Mouse (Mus musculus) limb, embryonic 10.5 days (tissue): ENCODE measurements at regions not wholly inside any gene's neighbourhood (a gene's known extent, or its start where the extent isn't known, plus 50 kb on each side); places are given as distances from the start of the nearest gene placed in this dataset.

Experiments
- DNase-seq: peaks from one replicate; pipeline ENCODE4 v3.0.0-alpha.2; 2017; ENCODE audit warnings: low spot score
- H3K27ac ChIP-seq: fragments of 300-500 bp; sonication (generic); 2 replicates; pipeline ENCODE4 v1.5.1; 2016; ENCODE audit warnings: mild to moderate bottlenecking
- H3K27me3 ChIP-seq: fragments of 300-500 bp; sonication (generic); 2 replicates; pipeline ENCODE4 v1.6.1; 2016; ENCODE audit warnings: low read depth, mild to moderate bottlenecking; ENCODE audit not compliant: poor library complexity, severe bottlenecking
- H3K36me3 ChIP-seq: fragments of 300-500 bp; sonication (generic); 2 replicates; pipeline ENCODE4 v1.6.1; 2016; ENCODE audit warnings: mild to moderate bottlenecking, moderate library complexity
- H3K4me1 ChIP-seq: fragments of 300-500 bp; sonication (generic); 2 replicates; pipeline ENCODE4 v1.6.1; 2016
- H3K4me3 ChIP-seq: fragments of 300-500 bp; sonication (generic); 2 replicates; pipeline ENCODE4 v1.5.1; 2016; ENCODE audit warnings: mild to moderate bottlenecking, moderate library complexity
- H3K9me3 ChIP-seq: fragments of 300-500 bp; sonication (generic); replicated peaks from 2 replicates; pipeline ENCODE4 v1.6.1; 2016; ENCODE audit warnings: mild to moderate bottlenecking
- WGBS: fragments of 180-500 bp; shearing (Covaris S2); methylation state at CpG from one replicate; pipeline ENCODE4 v1.1.7; 2016; 5-methylcytosine and 5-hydroxymethylcytosine counted together

DNA sequence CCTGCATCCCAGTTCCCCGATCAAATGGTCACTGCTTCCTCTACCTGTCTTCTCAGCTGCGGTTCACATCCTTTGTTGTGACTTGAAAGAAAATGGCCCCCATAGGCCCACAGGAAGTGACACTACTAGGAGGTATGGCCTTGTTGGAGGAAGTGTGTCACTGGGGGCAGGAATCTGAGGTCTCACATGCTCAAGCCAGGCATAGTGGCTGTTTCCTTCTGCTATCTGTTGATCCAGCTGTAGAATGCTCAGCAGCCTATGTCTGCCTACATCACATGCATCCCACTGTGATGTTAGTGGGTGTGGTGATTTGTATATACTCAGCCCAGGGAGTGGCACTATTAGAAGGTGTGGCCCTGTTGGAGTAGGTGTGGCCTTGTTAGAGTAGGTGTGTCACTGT, 76.1 kb downstream of the Zfp706 start:
- Histone ChIP-seq H3K4me1 (peaks cover 13% of the 10 kb centered on the region; the same call in 1 of the 2 replicates), H3K36me3 (no peaks in the 10 kb centered on the region), H3K9me3 (no peaks in the 10 kb centered on the region), H3K4me3 (no peak overlapping the region), H3K27ac (0 out of 2 replicates have a peak overlapping the region, but pooled peaks have one; percentile 14), H3K27me3 (no peaks in the 10 kb centered on the region)
- no peak for DNase-seq
- 80% methylated on average over 2 of the region's 2 CpGs for WGBS

DNA sequence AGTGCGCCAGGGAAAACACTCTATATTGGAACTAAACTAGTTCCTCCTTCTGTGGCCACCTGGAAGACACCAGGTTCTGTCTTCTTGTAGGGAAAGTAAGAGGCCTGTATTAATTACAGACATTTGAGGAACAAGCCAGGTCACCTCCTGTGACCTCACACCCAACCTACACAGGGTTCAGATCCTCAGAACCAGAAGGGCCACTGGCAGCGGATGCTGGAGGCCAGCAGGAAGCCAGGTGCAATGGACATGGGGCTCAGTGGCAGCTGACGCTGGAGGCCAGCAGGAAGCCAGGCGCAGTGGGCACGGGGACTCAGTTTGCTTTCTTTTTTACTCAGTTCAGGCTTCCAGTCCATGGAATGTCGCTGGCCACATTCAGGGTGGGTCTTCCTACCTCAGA, 77.1 kb downstream of the Zfp706 start:
- H3K27ac ChIP-seq: peak overlapping the region; percentile 31; the same call in 1 of the 2 replicates
- 83% methylated on average over 6 of the region's 6 CpGs for WGBS
- H3K27me3 ChIP-seq: no peaks in the 10 kb centered on the region
- peaks cover 13% of the 10 kb centered on the region; the same call in 1 of the 2 replicates for H3K4me1 ChIP-seq
- no peaks in the 10 kb centered on the region for H3K36me3 ChIP-seq
- DNase-seq: no peak
- no peak overlapping the region for H3K4me3 ChIP-seq
- no peaks in the 10 kb centered on the region for H3K9me3 ChIP-seq

DNA sequence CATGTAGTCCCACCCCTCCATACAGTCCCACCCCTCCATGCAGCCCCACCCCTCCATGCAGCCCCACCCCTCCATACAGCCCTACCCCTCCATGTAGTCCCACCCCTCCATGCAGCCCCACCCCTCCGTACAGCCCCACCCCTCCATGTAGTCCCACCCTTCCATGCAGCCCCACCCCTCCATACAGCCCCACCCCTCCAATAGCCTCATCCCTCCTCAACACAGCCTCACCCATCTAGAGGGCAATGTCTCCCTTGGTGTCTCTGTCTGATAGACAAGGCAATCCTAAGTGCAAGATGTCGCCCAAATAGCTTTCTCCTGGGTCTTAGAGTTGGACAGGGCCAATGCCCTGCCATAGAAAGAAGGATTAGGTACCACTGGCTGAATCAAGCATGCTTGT, 77.8 kb downstream of the Zfp706 start:
- no peaks in the 10 kb centered on the region for H3K36me3 ChIP-seq
- no peak for DNase-seq
- H3K9me3 ChIP-seq: no peaks in the 10 kb centered on the region
- WGBS: 67% methylated on average over 2 of the region's 2 CpGs
- H3K4me1 ChIP-seq: peaks cover 13% of the 10 kb centered on the region; the same call in 1 of the 2 replicates
- no peak overlapping the region for H3K4me3 ChIP-seq
- no peak overlapping the region for H3K27ac ChIP-seq
- no peaks in the 10 kb centered on the region for H3K27me3 ChIP-seq

GRCm38 (mm10) chr15:36929088-36929487, 78.5 kb downstream of the Zfp706 start:
- Histone ChIP-seq H3K9me3 (no peaks in the 10 kb centered on the region), H3K4me3 (no peak overlapping the region), H3K27me3 (no peaks in the 10 kb centered on the region), H3K36me3 (no peaks in the 10 kb centered on the region), H3K27ac (no peak overlapping the region), H3K4me1 (peaks cover 13% of the 10 kb centered on the region; the same call in 1 of the 2 replicates)
- no peak for DNase-seq
- 90% methylated on average over 3 of the region's 3 CpGs for WGBS

DNA sequence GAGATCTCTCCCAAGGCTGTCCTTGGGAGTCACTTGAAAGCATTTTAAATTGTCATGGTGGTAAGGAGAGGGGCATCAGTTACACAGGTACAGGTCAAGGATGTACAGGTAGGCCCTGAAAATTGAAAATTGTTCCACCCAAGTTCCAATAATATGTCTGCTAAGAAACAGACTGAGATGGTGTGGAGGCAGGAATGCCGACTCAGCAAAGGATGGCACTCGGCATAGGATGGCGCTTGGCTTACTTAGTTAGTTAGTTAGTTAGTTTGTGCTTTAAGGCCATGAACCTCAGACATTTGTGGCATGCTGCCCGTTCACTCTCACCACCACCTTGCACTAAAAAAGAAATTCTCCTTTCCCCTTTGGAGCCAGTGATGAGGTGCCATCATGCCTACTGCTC, 78.9 kb downstream of the Zfp706 start:
- Histone ChIP-seq H3K27ac (no peak overlapping the region), H3K9me3 (no peaks in the 10 kb centered on the region), H3K4me3 (no peak overlapping the region), H3K27me3 (no peaks in the 10 kb centered on the region), H3K36me3 (no peaks in the 10 kb centered on the region), H3K4me1 (peaks cover 13% of the 10 kb centered on the region; the same call in 1 of the 2 replicates)
- 93% methylated on average over 4 of the region's 4 CpGs for WGBS
- no peak for DNase-seq

DNA sequence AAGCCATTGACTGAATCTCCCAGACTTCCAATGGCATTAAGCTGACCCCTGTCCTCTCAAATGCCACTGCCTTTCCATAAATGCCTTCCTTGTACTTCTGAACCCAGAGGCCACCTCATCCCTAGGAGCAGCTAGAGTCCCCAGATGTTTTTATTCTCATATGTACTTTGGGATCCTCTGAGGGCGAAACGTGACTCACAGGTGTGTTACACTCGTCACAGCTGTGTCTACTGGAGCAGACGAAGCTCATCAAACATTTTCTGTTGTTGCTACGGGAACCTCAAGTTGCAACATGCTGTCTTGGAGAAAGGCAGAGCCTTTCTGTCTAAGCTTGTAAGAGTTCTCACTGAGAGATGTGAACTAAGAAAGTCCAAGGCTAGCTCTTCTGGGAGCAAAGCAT, 80.1 kb downstream of the Zfp706 start:
- Histone ChIP-seq H3K27me3 (no peaks in the 10 kb centered on the region), H3K4me1 (peaks cover 13% of the 10 kb centered on the region; the same call in 1 of the 2 replicates), H3K4me3 (no peak overlapping the region), H3K9me3 (no peaks in the 10 kb centered on the region), H3K36me3 (no peaks in the 10 kb centered on the region), H3K27ac (no peak overlapping the region)
- no peak for DNase-seq
- 82% methylated on average over 5 of the region's 5 CpGs for WGBS

DNA sequence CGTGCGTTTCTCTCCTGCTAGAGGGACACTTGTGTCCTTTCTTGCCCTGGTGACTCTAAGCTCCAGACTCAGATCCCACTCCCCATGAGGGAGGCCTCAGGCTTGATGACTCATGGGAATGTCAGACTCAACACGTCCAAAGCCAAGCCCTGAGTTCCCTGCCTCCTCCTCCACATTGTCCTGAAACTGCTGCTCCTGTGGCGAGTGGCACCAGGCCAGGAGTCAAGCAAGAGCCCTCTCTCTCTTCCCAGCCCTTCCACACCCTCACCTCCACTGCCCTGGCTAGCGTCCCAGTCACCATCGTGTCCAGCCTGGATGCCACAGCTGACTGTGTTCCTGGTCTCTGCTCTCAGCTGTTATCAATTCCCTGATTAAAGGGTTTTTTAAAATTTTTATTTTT, 83.4 kb downstream of the Zfp706 start:
- WGBS: 84% methylated on average over 6 of the region's 6 CpGs
- no peak for DNase-seq
- Histone ChIP-seq H3K27me3 (no peaks in the 10 kb centered on the region), H3K36me3 (no peaks in the 10 kb centered on the region), H3K4me1 (peaks cover 10% of the 10 kb centered on the region; the same call in 1 of the 2 replicates), H3K27ac (no peak overlapping the region), H3K4me3 (no peak overlapping the region), H3K9me3 (no peaks in the 10 kb centered on the region)

DNA sequence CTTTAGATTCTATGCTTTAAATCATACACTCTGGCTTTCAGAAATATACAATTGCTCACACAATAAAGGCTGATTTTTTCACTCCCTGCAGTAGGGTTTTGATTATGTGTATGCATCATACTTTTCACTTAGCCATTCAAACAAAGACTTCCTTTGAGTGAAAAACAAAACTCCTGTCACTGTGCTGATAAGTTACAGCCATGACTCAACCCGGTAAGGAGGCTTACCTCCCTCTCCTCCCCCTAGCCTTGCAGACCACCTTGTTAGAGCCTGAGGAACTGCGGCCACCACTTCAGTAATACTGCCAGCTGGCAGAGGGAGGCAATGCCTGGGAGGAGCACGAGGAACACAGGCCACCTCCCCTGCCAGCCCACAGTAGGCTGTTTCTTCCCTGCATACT, 86.2 kb downstream of the Zfp706 start:
- H3K27ac ChIP-seq: peak overlapping the region; percentile 26; the same call in 1 of the 2 replicates
- no peaks in the 10 kb centered on the region for H3K36me3 ChIP-seq
- no peak for DNase-seq
- H3K9me3 ChIP-seq: no peaks in the 10 kb centered on the region
- H3K27me3 ChIP-seq: no peaks in the 10 kb centered on the region
- peaks cover 11% of the 10 kb centered on the region; the same call in 1 of the 2 replicates for H3K4me1 ChIP-seq
- WGBS: 39% methylated on average over 3 of the region's 3 CpGs
- H3K4me3 ChIP-seq: no peak overlapping the region

DNA sequence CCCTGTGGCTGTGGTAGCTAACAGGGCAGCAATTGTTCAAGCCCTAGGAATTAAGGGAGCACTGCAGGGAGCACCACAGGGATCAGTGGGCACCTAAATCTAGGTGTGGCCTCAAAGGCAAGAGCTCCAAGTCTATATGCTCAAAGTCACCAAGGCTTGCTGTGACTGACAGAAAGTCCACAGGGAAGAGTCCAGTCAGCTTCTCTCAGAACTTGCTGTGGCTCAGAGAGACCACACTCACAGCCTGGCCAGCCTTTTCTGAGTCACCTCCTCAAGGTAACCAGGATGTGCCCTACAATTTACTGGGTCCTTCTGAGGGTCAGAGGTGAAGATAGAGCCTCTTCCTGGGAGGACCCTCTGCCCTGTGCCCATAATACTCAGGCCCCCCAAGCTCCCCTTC, 86.7 kb downstream of the Zfp706 start:
- H3K27me3 ChIP-seq: no peaks in the 10 kb centered on the region
- H3K9me3 ChIP-seq: no peaks in the 10 kb centered on the region
- peak overlapping the region; percentile 26; the same call in 1 of the 2 replicates for H3K27ac ChIP-seq
- peaks cover 11% of the 10 kb centered on the region; the same call in 1 of the 2 replicates for H3K4me1 ChIP-seq
- no peaks in the 10 kb centered on the region for H3K36me3 ChIP-seq
- no peak for DNase-seq
- no peak overlapping the region for H3K4me3 ChIP-seq

- Histone ChIP-seq H3K27ac (no peak overlapping the region), H3K4me3 (no peak overlapping the region), H3K36me3 (no peaks in the 10 kb centered on the region), H3K4me1 (peaks cover 11% of the 10 kb centered on the region; the same call in 1 of the 2 replicates), H3K27me3 (no peaks in the 10 kb centered on the region), H3K9me3 (no peaks in the 10 kb centered on the region)
- 88% methylated on average over 5 of the region's 5 CpGs for WGBS
- DNase-seq: no peak
Observed at GRCm38 (mm10) chr15:36919704-36920103, 87.9 kb downstream of the Zfp706 start.

DNA sequence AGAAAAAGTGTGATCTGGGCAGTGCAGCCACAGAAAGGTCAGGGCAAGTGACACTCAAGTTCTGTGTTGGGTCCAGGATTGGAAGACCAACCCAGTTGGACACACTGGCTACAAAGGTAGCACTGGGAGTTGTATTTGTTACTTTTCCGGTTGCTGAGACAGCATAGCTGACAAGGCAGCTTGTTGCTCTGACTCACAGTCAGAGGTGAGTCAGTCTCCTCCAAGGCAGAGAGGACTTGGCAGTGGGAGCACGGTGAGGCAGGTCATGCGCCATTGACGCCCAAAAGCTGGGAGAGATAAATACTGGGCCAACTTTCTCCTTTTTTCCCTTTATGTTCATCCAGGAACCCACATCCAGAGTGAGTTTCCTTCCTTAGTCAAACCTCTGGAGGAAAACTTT, 88.4 kb downstream of the Zfp706 start:
- no peak overlapping the region for H3K27ac ChIP-seq
- 91% methylated on average over 4 of the region's 4 CpGs for WGBS
- H3K36me3 ChIP-seq: no peaks in the 10 kb centered on the region
- peaks cover 11% of the 10 kb centered on the region; the same call in 1 of the 2 replicates for H3K4me1 ChIP-seq
- H3K4me3 ChIP-seq: no peak overlapping the region
- no peaks in the 10 kb centered on the region for H3K27me3 ChIP-seq
- no peak for DNase-seq
- H3K9me3 ChIP-seq: no peaks in the 10 kb centered on the region

DNA sequence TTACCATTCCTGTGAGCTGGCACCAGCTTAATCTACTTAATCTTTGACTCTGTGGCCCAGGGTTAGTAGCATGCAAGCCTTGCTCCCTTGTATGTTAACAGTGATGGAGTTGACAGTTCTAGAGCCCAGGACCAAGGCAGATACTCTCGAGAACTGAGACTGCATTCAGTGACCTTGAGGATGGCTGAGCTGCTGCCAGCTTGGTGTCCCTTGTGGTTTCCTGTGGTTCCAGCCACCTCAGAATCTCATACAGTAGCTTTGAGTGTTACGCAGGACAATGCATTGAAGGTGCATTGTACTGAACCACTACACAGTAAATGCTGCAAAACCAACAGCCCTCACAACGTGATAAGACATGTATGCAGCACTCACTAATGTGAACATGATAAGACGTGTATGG, 90.6 kb downstream of the Zfp706 start:
- Histone ChIP-seq H3K27ac (no peak overlapping the region), H3K27me3 (no peaks in the 10 kb centered on the region), H3K36me3 (no peaks in the 10 kb centered on the region), H3K9me3 (no peaks in the 10 kb centered on the region), H3K4me1 (peaks cover 26% of the 10 kb centered on the region), H3K4me3 (no peak overlapping the region)
- DNase-seq: no peak
- 78% methylated on average over 4 of the region's 4 CpGs for WGBS

DNA sequence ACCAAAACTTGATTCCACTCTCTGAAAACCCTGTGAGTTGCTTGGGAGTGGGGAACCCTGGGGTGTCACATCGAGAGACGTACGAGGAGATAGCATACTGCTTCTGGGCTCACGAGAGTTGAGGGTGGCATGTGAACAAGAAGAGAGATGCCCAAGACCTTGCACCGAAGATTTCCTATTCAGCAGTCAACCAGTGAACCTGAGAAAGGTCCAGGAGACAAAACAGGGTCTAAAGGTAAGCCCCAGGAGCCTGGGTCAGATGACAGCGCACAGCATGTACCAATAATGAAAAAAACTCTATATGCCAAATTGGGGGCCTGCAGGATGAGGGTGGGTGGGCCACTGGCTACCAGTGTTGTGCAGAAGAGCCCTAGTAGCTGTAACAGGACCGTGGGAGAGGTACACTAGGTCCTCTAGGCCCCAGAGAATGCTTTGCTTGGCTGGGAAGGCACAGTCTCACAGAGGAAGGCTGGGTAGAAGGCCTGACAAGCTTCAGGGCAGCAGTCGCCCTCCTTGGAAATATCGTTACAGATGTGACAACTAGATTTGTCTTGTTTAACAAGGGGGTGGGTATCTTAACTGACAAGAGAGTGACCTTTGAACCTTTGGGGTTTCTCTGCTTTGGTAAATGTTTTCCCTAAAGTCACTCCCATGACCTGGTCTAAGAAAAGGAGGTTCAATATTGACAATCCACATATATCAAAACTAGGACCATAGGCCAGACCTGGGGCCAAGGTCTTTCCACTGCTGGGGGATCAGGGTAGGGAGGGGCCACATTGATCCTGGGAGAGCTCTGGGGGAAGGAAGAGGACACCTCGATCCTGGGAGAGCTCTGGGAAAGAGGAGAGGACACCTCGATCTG, 93.1 kb downstream of the Zfp706 start:
- peaks cover 35% of the 10 kb centered on the region for H3K4me1 ChIP-seq
- no peak overlapping the region for H3K4me3 ChIP-seq
- peak overlapping the region; percentile 50; the same call in 1 of the 2 replicates for H3K27ac ChIP-seq
- H3K36me3 ChIP-seq: no peaks in the 10 kb centered on the region
- no peaks in the 10 kb centered on the region for H3K27me3 ChIP-seq
- WGBS: 83% methylated on average over 11 of the region's 11 CpGs
- DNase-seq: no peak
- H3K9me3 ChIP-seq: no peaks in the 10 kb centered on the region
